ENCODE assay signal across 21 mouse cellular contexts in genomic region chr2:93123829-93124228, GRCm38 (mm10).
A peak's percentile ranks its signal among the peaks of the same experiment; 100 is the strongest.
DNase-seq lines count a peak whose midpoint lies in the region; ATAC-seq and TF ChIP-seq lines count a peak whose summit lies in the region.
"Had no signal": no experiment of that assay in that cellular context is flagged by ENCODE, and none has a peak within 500 bp of the region (broad histone marks: within the 10 kb centered on the region; RNA-seq: fewer than 3 reads in every experiment).

No protein-coding gene starts in this region.

- peaks cover 6% of the 10 kb centered on the region; the same call in 1 of the 2 replicates for H3K27me3 ChIP-seq in kidney, embryonic 15.5 days
- no peaks in the 10 kb centered on the region; the same call in 1 of the 2 replicates for H3K27me3 ChIP-seq in embryonic facial prominence, embryonic 13.5 days
- no peaks in the 10 kb centered on the region for H3K27me3 ChIP-seq in hindbrain, embryonic 14.5 days (ENCODE audit: control insufficient read depth, insufficient read depth, low read length)
- H3K27me3 ChIP-seq in midbrain, embryonic 14.5 days (ENCODE audit: control insufficient read depth, insufficient read depth, low read length), result no peaks in the 10 kb centered on the region
- H3K27me3 ChIP-seq in intestine, postnatal 0 days (replicated peaks; ENCODE audit: control insufficient read depth, insufficient read depth, low read length), result no peaks in the 10 kb centered on the region
- H3K27me3 ChIP-seq: liver, embryonic 12.5 days; midbrain, embryonic 12.5 days had no signal

- no peaks in the 10 kb centered on the region for H3K9me3 ChIP-seq in kidney, embryonic 15.5 days (replicated peaks)
- no peaks in the 10 kb centered on the region for H3K9me3 ChIP-seq in embryonic facial prominence, embryonic 13.5 days
- no peaks in the 10 kb centered on the region for H3K9me3 ChIP-seq in hindbrain, embryonic 14.5 days (ENCODE audit: control insufficient read depth, low read length)
- no peaks in the 10 kb centered on the region for H3K9me3 ChIP-seq in midbrain, embryonic 14.5 days (ENCODE audit: control insufficient read depth, low read length)
- H3K9me3 ChIP-seq in intestine, postnatal 0 days (ENCODE audit: control insufficient read depth), result no peaks in the 10 kb centered on the region
- H3K9me3 ChIP-seq: embryonic facial prominence, embryonic 12.5 days; liver, embryonic 12.5 days; midbrain, embryonic 12.5 days had no signal

- no peak for DNase-seq in kidney, adult 8-10 months
- DNase-seq in hindbrain, embryonic 14.5 days (ENCODE audit: low spot score), result no peak
- peak; percentile 37 for DNase-seq in midbrain, embryonic 14.5 days
- DNase-seq in lung, postnatal 36 days, result no peak
- DNase-seq in frontal cortex, postnatal 36 days (ENCODE audit: low spot score in 2 of 2), result no peak
- DNase-seq: B cell, adult 2 months; cerebellum, adult 9-10 months; gastrocnemius, postnatal 25 days; heart, postnatal 10 days; layer of hippocampus, adult 9-11 months; left cerebral cortex, postnatal 4 days; lung, embryonic 14.5 days; lung, postnatal 4 days; thymus, postnatal 14 days had no signal

- H3K36me3 ChIP-seq in kidney, embryonic 15.5 days, result no peaks in the 10 kb centered on the region
- no peaks in the 10 kb centered on the region for H3K36me3 ChIP-seq in embryonic facial prominence, embryonic 13.5 days
- H3K36me3 ChIP-seq in hindbrain, embryonic 14.5 days (replicated peaks; ENCODE audit: control insufficient read depth, insufficient read depth), result no peaks in the 10 kb centered on the region
- no peaks in the 10 kb centered on the region for H3K36me3 ChIP-seq in midbrain, embryonic 14.5 days (ENCODE audit: control insufficient read depth, insufficient read depth, low read length)
- H3K36me3 ChIP-seq in intestine, postnatal 0 days (ENCODE audit: control insufficient read depth, insufficient read depth), result no peaks in the 10 kb centered on the region
- H3K36me3 ChIP-seq: embryonic facial prominence, embryonic 12.5 days; liver, embryonic 12.5 days; midbrain, embryonic 12.5 days had no signal

- no peak overlapping the region for H3K4me3 ChIP-seq in kidney, embryonic 15.5 days (replicated peaks)
- H3K4me3 ChIP-seq in embryonic facial prominence, embryonic 13.5 days, result no peak overlapping the region
- no peak overlapping the region for H3K4me3 ChIP-seq in hindbrain, embryonic 14.5 days (replicated peaks; ENCODE audit: low read length)
- H3K4me3 ChIP-seq in midbrain, embryonic 14.5 days (replicated peaks; ENCODE audit: low read depth, low read length), result no peak overlapping the region
- H3K4me3 ChIP-seq in intestine, postnatal 0 days (ENCODE audit: low read depth, low read length), result no peak overlapping the region
- H3K4me3 ChIP-seq: embryonic facial prominence, embryonic 12.5 days; left cerebral cortex, adult 2 months; liver, embryonic 12.5 days; midbrain, embryonic 12.5 days had no signal

- H3K4me1 ChIP-seq in kidney, embryonic 15.5 days, result peaks cover 27% of the 10 kb centered on the region
- peaks cover 26% of the 10 kb centered on the region; the same call in 1 of the 2 replicates for H3K4me1 ChIP-seq in embryonic facial prominence, embryonic 13.5 days
- peaks cover 38% of the 10 kb centered on the region for H3K4me1 ChIP-seq in hindbrain, embryonic 14.5 days (replicated peaks; ENCODE audit: control insufficient read depth, insufficient read depth, low read length)
- H3K4me1 ChIP-seq in midbrain, embryonic 14.5 days (ENCODE audit: control insufficient read depth, insufficient read depth, low read length), result peaks cover 25% of the 10 kb centered on the region; the same call in 1 of the 2 replicates
- 0 out of 2 replicates have a peak, but pooled peaks cover 3% of the 10 kb centered on the region for H3K4me1 ChIP-seq in intestine, postnatal 0 days (replicated peaks; ENCODE audit: control insufficient read depth, insufficient read depth, low read length)
- H3K4me1 ChIP-seq: liver, embryonic 12.5 days had no signal

- no peak overlapping the region for H3K9ac ChIP-seq in kidney, embryonic 15.5 days
- H3K9ac ChIP-seq in embryonic facial prominence, embryonic 13.5 days, result peak overlapping the region; percentile 3; the same call in 1 of the 2 replicates
- peak overlapping the region; percentile 5; the same call in 1 of the 2 replicates for H3K9ac ChIP-seq in hindbrain, embryonic 14.5 days
- H3K9ac ChIP-seq in midbrain, embryonic 14.5 days (replicated peaks; ENCODE audit: low read length), result no peak overlapping the region
- H3K9ac ChIP-seq in intestine, postnatal 0 days (ENCODE audit: low read depth, low read length), result no peak overlapping the region
- H3K9ac ChIP-seq: embryonic facial prominence, embryonic 12.5 days; liver, embryonic 12.5 days; lung, embryonic 14.5 days; midbrain, embryonic 12.5 days had no signal

- ATAC-seq in kidney, embryonic 15.5 days (replicated peaks; ENCODE audit: low FRiP score), result no peak
- ATAC-seq in embryonic facial prominence, embryonic 13.5 days (ENCODE audit: insufficient number of reproducible peaks, insufficient read depth, low FRiP score, low TSS enrichment, low read depth), result no peak
- ATAC-seq in hindbrain, embryonic 14.5 days (ENCODE audit: low FRiP score), result peak; percentile 27; the same call in 1 of the 2 replicates
- no peak for ATAC-seq in midbrain, embryonic 14.5 days (ENCODE audit: low FRiP score, low TSS enrichment)
- ATAC-seq in intestine, postnatal 0 days, result no peak
- ATAC-seq: liver, embryonic 12.5 days had no signal

- no peak for TF ChIP-seq CTCF in intestine, postnatal 0 days (IDR thresholded peaks at IDR 0.05; ENCODE audit: low read depth)

- H3K27ac ChIP-seq in kidney, embryonic 15.5 days, result 0 out of 2 replicates have a peak overlapping the region, but pooled peaks have one; percentile 22
- no peak overlapping the region for H3K27ac ChIP-seq in embryonic facial prominence, embryonic 13.5 days
- H3K27ac ChIP-seq in hindbrain, embryonic 14.5 days, result peak overlapping the region; percentile 45
- no peak overlapping the region for H3K27ac ChIP-seq in midbrain, embryonic 14.5 days (replicated peaks; ENCODE audit: low read depth, low read length)
- H3K27ac ChIP-seq in intestine, postnatal 0 days (ENCODE audit: low read depth, low read length), result no peak overlapping the region
- H3K27ac ChIP-seq: embryonic facial prominence, embryonic 12.5 days; left cerebral cortex, adult 2 months; liver, embryonic 12.5 days; midbrain, embryonic 12.5 days had no signal

- no peak overlapping the region for H3K4me2 ChIP-seq in kidney, embryonic 15.5 days
- H3K4me2 ChIP-seq in embryonic facial prominence, embryonic 13.5 days, result no peak overlapping the region
- H3K4me2 ChIP-seq in hindbrain, embryonic 14.5 days (replicated peaks), result no peak overlapping the region
- no peak overlapping the region for H3K4me2 ChIP-seq in midbrain, embryonic 14.5 days (ENCODE audit: low read length)
- H3K4me2 ChIP-seq in intestine, postnatal 0 days (replicated peaks; ENCODE audit: low read depth), result no peak overlapping the region
- H3K4me2 ChIP-seq: embryonic facial prominence, embryonic 12.5 days; liver, embryonic 12.5 days; lung, embryonic 14.5 days; midbrain, embryonic 12.5 days had no signal

- 82% methylated on average over 11 of the region's 11 CpGs for WGBS in kidney, embryonic 15.5 days
- 68% methylated on average over 11 of the region's 11 CpGs for WGBS in embryonic facial prominence, embryonic 13.5 days
- 60% methylated on average over 11 of the region's 11 CpGs for WGBS in hindbrain, embryonic 14.5 days
- WGBS in midbrain, embryonic 14.5 days, result 70% methylated on average over 11 of the region's 11 CpGs
- 81% methylated on average over 11 of the region's 11 CpGs for WGBS in intestine, postnatal 0 days

Comparison
In these comparisons a context has a peak if more than half of its experiments do, and no peak if none do; other contexts are left out.
1. H3K27ac ChIP-seq: peak in kidney, embryonic 15.5 days (single experiment) and hindbrain, embryonic 14.5 days (single experiment); none in embryonic facial prominence, embryonic 13.5 days (single experiment), midbrain, embryonic 14.5 days (single experiment) and intestine, postnatal 0 days (single experiment).
2. H3K9ac ChIP-seq: peak in embryonic facial prominence, embryonic 13.5 days (single experiment) and hindbrain, embryonic 14.5 days (single experiment); none in kidney, embryonic 15.5 days (single experiment), midbrain, embryonic 14.5 days (single experiment) and intestine, postnatal 0 days (single experiment).